Mouse (Mus musculus) mesoderm, embryonic 11.5 days (tissue): ENCODE measurements around the gene Rad9a.
"Not testable (repeated sequence)": the region's sequence is repeated elsewhere in the genome, so short reads cannot be mapped to it uniquely, and the experiment has no call there.

Source experiments
- DNase-seq: peaks from one replicate; pipeline ENCODE4 v3.0.0-alpha.2; 2012; ENCODE audit warnings: low read depth, low spot score

The Rad9a gene

GRCm38 (mm10) chr19:4201291-4201909 is at the start of gene Rad9a:
TSS of gene Rad9a (minus strand) at chr19:4201662.
- peak; percentile 97 for DNase-seq

- not testable (repeated sequence) for DNase-seq
Observed at GRCm38 (mm10) chr19:4248683-4249082, 47.2 kb upstream of the Rad9a start.

GRCm38 (mm10) chr19:4247010-4247409 is 45.5 kb upstream of the Rad9a start:
- no peak for DNase-seq

DNA sequence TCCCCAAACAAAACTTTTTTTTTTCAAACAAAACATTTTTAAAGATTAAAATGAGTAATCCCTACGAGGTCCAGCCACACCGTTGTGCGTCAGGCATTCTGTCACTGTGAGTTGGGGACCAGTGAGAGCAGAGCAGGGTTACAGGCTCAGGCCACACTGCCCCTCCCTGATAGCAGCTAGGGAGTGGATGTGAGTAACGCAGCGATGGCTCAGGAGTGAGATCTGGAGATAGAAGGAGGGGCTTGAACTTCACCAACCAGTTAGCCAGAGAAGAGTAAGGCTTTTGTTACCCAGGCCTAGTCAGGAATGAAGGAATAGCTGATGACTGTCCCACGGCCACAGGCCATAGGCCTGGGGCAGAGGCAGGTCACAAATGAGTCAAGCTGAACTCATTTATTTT is 43.3 kb upstream of the Rad9a start:
- no peak for DNase-seq

- DNase-seq = no peak
Observed at GRCm38 (mm10) chr19:4242416-4242815, 41.0 kb upstream of the Rad9a start.

DNA sequence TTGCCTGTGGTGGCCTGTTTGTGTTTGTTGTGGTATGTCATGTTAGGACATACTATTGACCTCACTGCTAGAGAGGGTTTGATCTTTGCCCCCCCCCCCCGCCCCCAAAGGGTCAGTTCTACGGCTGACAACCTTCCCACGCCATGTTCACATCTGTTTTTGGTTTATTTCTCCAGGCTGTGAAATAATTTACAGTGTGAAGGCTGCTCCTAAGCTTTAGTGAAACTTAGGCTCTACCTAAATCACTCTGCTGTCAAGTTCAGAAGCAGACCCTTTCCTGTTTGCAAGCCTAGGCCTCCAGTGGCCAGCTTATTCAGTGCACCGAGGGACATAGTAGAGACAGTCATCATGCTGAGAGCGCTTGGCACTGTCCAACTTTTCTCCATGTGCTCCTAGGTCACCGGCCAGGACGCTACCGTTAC is 38.8 kb upstream of the Rad9a start:
- DNase-seq = peak; percentile 74

GRCm38 (mm10) chr19:4234548-4234947 is 33.1 kb upstream of the Rad9a start:
- no peak for DNase-seq

DNA sequence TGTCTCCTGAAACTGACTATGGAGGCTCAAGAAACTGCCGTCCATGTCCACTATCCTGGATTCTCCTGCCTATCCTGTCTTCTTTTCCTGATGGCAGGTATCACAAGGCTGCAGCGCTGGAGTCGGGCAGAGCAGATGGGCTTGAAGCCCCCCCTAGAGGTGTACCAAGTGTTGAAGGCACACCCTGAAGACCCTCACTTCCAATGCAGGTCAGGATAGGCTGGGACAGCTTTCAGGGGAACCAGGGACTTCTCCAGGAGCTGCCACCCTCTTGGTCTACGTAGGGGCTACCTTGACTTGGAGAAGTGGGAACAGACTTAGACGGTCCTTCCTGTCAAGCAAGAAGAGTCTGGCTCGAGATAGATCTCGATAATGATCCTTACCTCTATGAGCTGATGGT is 31.2 kb upstream of the Rad9a start:
- DNase-seq = no peak

GRCm38 (mm10) chr19:4232186-4232572 is 30.7 kb upstream of the Rad9a start:
- no peak for DNase-seq

DNA sequence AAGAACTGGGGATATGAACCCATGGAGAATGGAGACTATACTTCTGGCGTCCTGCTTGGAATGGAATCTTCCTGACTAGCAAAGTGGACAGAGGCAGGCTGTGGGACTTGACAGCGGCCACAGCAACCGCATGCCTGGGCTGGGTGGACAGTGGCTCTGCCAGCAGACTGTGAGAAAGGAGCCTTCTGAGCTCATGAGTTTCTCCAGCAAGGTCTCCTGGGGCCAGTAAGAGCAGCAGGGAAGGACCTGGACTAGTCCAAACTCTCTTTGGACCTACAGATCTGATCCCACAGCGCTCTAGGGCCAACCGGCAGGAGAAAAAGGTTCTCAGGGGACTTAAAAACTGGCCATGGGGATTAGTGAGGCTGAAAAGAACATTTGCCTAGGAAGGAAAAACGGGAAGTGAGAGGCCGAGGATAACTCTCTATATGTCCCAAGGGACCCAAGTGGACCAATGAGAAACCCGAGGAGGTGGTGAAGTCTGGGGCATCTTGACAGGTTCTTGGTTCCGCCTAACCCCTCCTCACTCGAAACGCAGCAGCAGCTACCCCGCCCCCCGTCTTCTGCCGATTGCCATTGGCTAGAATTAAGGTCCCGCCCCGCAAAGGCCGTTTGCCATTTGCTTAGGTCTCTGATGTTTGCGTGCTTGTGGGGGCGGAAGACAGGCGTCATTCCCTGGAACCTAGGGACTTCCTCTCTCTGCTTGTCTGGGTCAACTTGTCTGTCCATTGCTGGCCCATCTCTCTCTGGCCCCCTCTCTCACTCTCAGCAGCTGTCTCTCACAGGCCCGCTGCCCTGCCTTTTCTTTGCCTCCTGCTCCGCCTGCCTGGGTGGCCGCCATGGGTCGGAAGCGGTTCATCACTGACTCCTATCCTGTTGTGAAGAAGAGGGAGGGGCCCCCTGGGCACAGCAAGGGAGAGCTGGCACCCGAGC is 30.1 kb upstream of the Rad9a start, which contains the start of gene Pold4:
Gene Pold4, plus strand, starts transcription at position 647 of the 933 bp plus-strand sequence.
- DNase-seq = peak; percentile 93

GRCm38 (mm10) chr19:4230415-4230814 is 29.0 kb upstream of the Rad9a start:
- no peak for DNase-seq

DNA sequence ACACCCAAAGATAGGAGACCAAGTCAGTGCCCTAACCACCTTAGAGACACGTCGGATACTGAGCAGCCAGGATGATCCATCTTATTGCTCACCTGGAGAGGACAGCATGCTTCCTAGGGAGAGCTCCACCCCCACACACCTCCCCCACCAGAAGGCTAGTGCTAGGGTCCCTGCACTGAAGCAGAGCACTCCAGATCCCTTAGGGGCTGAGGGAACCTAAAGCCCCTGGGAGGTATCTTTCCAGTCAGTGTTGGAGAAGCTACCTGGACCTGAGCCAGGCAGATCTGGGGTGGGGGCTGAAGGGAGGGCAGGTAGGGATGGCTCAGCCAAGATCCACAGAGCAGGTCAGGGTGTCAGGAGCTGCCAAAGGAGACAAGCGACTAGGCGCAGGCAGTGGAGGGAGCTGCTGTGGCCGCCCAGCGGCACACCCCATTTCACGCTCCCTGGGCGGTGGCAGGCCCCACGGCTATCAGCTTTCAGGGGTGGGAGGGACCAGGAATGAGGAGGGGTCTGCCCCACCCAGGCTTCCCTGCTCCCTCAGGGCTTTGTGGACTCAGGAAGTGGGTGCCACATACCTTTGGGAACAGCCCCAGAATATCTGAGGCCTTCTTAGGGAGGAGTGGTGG is 28.1 kb upstream of the Rad9a start:
- DNase-seq = no peak

GRCm38 (mm10) chr19:4228891-4229290 is 27.4 kb upstream of the Rad9a start:
- no peak for DNase-seq

- DNase-seq = peak; percentile 87
Observed at GRCm38 (mm10) chr19:4227894-4228678, 26.6 kb upstream of the Rad9a start.

DNA sequence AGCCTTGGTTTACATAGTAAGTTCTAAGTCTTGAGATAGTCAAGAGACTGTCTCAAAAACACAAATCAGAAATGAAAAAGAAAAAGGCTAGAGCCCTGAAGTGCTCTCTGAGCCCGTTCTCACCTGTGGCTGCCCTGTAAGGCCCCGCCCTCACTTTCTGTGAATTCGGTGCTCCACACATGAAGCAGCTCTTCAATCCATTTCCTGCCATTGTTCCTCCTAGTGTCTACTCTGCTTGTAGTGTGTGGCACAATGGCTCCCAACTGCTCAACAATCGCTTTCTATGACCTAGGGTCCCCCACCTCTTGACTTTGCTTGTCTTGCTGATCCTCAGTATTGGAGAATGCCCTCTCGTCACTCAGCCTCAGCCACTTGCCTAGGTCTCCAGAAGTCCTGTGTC is 26.0 kb upstream of the Rad9a start:
- DNase-seq = no peak

DNA sequence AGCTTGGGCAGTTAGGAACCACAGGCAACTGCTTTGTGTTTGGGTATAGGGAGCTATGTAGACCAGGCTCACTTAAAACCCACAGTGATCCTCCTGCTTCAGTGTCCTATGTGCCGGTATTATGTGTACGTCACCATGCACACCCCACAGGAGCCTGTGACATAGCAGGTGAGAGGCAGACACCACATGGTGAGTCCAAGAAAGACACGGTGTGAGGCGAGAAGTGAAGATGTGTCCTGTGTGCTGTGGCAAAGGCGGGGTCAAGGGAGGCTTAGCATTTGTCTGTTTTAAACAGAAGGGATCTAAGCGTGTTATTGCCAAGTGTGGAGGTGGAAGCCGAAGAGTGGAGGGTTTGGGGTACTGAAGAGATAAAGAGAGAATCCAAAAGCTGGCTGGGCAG is 25.3 kb upstream of the Rad9a start:
- DNase-seq = no peak

- no peak for DNase-seq
Observed at GRCm38 (mm10) chr19:4222165-4222564, 20.7 kb upstream of the Rad9a start.

DNA sequence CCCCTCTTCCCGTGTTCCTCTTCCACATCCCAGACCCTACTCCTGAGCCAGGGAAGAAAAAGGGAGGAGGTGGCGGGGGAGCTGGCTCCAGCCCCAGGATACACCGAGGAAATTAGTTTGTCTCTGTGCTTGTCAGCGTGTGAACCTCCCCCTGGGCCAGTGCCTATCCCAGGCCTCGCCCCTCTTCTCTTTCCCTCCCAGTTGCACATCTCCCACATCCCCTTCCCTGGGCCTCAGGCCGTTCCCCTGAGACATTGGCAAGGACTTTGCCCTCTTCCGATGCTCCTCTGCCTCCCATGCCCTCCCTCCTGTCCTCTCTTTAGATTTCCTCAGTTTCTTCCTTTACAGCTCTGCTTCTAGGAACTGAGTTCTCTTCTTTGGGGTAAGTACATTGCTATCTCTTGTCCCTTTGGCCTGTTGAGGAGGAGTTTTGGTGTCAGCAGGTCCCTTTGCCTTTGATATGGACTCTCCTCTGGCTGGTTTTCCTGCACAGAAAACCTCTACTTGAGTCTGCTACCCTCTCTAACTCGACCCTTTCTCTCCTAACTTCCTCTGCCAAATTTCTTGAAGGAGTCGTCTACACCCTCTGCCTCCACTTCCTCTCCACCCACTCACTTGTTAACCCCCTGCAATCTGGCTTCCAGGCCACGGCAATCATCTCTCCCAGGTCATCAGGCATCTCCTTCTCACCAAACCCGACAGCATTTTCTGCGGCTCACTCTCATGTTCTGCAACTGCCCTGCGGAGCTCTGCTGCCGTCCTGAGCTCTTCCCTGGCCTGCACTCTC is 19.7 kb upstream of the Rad9a start:
- no peak for DNase-seq

DNA sequence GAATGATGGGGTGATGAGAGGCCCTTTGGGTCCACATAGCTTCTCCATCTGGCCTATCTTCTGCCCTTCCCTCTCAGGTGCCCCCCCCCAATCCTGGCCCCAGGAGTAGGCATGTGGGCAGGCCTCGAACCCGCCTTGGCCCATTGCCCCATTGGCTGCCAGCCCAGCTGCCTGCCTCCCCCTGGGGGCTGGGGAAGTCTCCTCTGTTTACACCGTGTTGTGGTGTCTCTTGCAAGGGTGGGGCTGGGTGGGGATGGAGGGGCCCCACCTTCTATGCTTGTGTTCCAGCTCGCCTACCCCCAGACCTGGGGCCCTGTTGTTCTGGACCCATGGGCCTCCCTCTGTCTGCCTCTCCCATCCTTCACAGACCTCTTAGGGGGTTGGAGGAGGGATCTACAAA is 19.0 kb upstream of the Rad9a start:
- no peak for DNase-seq

GRCm38 (mm10) chr19:4219943-4220342 is 18.5 kb upstream of the Rad9a start:
- DNase-seq = no peak

GRCm38 (mm10) chr19:4218784-4219183 is 17.3 kb upstream of the Rad9a start:
- DNase-seq = no peak
